Mouse (Mus musculus) heart, adult 2 months (tissue): Measurements from ENCODE around the gene Abhd6.

Experiments used
- CTCF ChIP-seq: fragments of 200-600 bp; IDR thresholded peaks from 2 replicates; pipeline ENCODE4 v1.8.1; 2022; ENCODE audit warnings: antibody characterized with exemption, mild to moderate bottlenecking, moderate library complexity
- EP300 ChIP-seq: fragments of 200-500 bp; IDR thresholded peaks from 2 replicates; pipeline ENCODE4 v1.6.1; 2011; ENCODE audit warnings: low read depth, low read length, control low read depth; ENCODE audit not compliant: insufficient read depth
- POLR2A ChIP-seq: fragments of 200-500 bp; IDR thresholded peaks from 2 replicates; pipeline ENCODE4 v1.6.1; 2011; ENCODE audit warnings: mild to moderate bottlenecking, low read depth, low read length, control low read depth; ENCODE audit not compliant: insufficient read depth

GRCm38 (mm10) chr14:8026769-8027531, 24.2 kb downstream of the Abhd6 start:
- TF ChIP-seq POLR2A (no peak), CTCF (no peak), EP300 (no peak)
